Mouse (Mus musculus) mouse embryonic stem cell (cell line): ENCODE results near the gene Il5ra.

ENCODE experiments used
- in situ Hi-C, 2 experiments: fragments of 300-500 bp; cut with MboI; formaldehyde crosslinking; loops; 1 replicate in 1 of 2; 3 replicates in 1 of 2; pipeline ENCODE4 v1.14.3; 2019 to 2020; ENCODE audit warnings: low sequenced_read_pairs in 2 of 2, low pct_unique_long_range_greater_than_20kb in 1 of 2, mixed read lengths in 1 of 2; ENCODE audit not compliant: unreplicated experiment in 1 of 2

Il5ra gene

DNA sequence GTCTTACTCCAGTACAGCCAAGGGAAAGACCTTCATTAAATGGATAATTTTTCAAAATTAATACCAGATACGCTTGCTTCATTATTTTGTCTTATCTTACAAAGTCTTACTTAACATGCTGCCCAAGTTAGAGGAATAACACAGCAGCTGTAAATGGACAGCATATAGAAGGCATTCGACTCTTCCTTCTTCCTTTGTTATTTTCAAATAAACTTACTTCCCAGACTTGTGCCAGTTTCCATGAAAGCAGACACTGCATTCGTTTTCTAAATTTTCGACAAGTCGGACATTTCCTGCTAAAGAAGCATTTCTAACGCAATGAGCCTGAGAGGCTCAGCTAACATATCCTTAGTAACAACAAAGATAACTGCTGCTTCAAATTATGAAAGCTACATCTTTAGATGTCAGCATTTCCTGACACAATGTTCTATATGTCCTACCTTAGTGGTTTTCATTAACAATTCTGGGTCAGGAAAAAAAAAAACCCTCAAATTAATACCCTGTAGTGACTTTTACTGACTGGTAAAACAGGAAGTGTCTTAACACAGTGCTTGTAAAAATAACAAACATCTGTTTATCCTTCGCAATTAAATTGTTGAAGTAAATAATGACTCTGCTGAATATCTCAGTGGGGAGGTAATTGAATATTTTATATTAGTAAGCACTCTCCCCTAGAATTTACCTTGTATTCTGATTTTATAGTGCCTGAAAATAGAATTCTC lies 3.0 kb downstream of the Il5ra start:
- in situ Hi-C loops = no loop called here

DNA sequence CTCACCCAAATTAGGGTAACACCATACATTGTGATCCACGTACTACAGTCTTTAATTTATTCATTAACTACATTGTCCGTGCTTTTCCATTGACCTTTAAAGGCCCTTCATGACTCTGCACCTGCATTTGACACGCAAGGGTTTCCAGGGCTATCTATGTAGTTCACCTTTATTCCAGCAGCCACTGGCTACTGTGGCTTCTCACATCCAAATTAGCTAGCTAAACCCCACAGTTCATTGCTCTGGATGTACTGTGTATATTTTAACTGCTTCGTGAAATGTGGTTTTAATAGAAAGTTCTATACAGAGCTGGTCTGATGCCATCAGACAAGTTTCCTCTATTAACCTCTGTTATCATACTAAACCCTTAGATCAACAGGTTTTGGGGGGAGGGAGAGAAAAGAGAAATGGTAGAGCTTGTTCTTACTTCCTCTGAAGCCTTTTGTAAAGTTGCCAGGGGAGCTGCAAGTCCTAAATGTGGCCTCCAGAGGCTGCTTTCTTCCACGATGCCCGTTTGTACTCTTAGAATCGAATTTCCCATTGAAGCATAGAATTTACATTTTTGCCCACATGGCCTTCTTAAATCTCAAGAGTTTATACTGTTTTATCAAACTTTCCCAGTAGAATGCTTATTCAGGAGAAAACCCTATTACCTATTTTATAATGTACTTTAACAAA lies 5.1 kb downstream of the Il5ra start:
- in situ Hi-C loops = no loop called here

DNA sequence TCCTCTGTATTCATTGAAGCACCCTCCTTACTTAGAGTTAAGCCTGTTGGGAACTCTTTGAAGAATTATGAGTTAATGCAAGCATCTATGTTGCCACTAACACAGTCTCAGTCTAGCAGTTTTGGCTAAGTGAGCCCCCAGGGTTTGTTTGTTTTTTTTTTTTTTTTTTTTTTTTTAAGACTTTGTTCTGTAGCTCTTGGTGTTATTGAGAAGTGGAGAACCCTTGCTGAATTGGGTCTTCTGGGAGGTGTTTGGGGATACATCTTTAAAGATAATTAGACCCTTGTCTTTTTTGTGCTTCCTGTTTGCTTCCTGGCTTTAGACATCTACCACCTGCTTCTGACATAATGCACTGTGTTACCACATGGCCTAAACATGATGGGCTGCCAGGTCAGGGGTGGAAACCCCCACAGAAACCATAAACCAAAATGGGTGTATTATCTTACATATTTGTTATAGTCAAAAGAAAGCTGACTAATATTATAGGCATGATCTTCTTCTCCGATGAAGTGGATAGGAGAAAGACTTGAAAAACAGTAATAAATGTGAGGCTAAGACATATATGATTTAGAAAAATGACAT lies 8.5 kb downstream of the Il5ra start:
- in situ Hi-C loops = no loop called here

DNA sequence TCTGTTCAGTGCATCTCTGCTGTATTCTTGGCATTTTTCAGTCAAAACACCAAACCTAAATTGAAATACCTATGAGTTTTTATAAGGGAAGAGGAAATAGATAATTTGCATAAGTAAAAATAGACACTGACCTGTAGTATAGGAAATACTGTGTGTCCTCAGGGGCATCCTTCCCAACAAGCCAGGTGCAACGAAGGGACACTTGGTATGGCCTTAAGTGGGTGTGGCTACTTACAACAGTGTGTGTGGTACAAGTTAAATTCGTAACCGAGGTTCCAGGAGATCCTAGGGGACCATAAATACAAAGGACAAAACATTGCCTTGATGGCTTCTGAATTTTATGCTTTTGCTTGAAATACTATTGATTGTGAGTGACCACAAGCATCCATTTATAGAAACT lies 10.6 kb downstream of the Il5ra start:
- in situ Hi-C loops = no loop called here

DNA sequence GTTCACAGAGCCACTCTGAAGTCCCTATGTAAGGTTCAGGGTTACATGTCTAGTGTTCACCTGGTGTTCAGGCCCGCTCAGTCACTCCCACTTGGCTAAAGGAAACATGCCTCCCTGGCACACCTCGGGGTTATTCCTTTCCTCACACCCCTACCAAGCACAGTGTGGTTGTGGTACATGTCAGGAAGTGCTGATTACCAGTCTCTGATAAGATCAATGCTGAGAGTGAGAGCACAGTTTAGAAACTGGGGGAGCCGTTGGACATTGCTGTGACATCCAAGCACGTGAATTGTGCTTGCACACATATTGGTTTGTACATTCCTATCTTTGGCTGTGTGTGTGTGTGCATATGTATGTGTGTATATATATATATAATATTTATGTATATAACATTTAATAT lies 16.3 kb downstream of the Il5ra start:
- in situ Hi-C loops = no loop called here

DNA sequence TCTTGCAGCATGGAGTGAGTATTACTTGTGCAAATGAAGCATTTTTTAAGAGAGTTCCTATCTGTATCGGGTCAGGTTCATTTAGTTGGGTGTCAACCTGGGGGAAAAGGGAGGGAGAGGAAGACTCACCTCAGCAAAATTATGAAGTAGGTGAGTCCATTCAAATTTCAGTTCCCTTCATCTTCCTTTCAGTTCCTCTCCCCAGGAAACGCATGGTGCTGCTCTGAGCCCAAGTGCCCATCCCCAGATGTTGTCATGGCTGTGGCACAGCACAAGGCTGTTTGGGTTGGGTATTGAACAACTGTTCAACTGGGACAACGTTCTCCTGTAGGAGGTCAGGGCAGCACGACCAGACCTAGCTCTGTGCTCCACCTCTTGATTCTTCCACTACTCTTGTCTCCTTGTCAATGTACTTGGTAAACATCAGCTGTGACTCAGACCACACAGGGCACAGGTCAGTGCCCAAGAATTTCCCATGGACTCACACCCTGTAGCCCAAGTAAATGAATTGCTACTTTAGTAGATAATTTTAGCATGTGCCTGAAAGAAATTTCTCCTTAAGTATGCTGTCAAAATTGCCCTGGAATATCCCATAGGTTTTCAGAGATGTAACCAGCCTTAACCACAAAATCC lies 19.0 kb downstream of the Il5ra start:
- in situ Hi-C loops = no loop called here

DNA sequence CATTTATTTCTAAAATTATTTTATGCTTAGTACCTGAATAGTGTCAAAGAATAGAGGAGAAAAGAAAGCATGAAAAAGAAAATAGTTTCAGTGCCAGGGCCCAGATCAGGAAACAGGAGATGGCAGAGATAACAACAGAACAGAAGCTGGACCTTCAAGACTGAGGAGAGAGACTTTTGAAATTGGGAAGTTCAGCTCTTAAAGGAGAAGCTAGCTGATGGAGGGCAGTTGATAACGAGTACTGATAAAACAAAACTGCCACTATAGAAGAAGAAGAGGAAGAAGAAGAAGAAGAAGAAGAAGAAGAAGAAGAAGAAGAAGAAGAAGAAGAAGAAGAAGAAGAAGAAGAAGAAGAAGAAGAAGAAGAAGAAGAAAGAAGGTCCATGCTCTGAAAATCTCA lies 21.1 kb downstream of the Il5ra start:
- in situ Hi-C loops = no loop called here

DNA sequence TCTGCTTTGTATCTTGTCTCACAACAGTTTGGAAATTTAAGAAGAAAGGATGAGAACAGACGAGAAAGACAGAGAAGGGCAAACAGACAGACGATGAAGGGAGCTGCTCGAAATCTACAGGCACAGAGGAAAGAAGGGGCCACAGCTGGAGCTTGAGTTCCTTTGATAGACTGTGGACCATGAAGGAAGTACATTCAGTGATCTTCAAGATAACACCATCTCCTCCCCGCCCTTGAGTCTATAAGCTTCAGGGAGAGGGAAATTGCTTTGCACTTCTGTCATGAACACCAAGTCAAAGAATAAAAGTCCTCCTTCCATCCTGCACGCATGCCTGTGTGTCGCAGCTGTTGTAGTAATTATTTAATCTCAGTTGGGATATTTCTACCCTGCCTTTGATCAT lies 22.8 kb downstream of the Il5ra start:
- in situ Hi-C loops = no loop called here

DNA sequence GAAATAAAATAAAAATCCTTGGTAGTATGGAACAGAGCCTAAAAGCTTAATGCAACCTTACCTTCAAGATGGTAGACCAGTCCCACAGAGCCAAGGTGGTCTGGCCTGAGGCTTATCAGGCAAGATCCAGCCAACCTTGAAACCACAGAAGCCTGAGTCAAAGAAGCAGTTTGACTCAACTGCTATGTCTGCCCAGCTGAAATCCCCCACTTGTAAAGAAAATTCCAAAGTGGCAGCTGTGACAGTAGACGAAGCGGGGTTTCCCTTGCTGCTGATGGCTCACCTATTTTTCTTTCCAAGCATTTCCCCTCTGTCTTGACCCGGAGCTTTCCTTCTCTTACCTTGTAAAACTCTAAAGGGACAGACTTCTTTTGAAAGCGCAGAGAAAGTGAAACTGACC lies 23.2 kb downstream of the Il5ra start:
- in situ Hi-C loops = no loop called here

DNA sequence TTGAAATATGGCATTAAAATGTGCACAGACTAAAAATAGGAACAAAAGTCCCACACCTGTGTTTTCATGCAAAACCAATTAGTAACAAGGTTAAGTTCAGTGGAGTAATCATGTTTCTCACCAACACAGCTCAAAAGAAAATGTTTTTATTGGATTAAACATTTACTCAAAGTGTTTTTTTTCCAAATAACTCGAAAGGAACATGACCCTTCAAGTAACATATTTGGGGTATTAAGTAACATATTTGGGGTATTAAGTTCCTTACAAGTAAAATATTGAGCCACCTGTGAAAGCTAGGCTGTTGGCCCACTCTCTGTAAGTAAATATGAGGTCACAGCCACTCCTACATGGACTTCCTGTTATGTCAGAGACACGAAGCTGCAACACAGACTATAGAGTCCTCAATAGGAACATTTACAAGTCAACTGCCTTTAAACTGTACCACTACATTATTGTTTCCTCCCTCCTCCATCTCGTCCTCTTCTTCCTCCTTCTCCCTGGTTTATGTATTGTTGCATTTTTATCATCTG lies 43.3 kb downstream of the Il5ra start:
- in situ Hi-C loops = no loop called here

DNA sequence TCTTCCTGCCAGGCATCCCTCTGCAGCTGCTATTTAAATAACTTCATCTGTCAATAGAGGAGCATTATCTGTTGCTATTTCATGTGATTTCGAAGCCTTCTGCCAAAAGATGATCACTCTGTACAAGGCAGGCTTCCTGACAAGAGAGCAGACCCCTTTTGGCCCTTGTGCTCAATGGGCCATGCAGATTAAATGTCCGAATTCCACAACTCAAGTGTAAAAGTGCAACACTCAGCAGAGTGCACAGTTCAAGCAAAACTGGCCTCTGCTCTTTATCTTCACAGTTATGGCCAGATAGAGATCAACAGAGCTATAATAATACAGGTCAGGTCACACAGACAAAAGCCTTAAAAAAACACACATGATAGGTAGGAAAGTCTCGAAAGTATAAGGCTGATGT lies 46.9 kb downstream of the Il5ra start:
- in situ Hi-C loops = no loop called here

DNA sequence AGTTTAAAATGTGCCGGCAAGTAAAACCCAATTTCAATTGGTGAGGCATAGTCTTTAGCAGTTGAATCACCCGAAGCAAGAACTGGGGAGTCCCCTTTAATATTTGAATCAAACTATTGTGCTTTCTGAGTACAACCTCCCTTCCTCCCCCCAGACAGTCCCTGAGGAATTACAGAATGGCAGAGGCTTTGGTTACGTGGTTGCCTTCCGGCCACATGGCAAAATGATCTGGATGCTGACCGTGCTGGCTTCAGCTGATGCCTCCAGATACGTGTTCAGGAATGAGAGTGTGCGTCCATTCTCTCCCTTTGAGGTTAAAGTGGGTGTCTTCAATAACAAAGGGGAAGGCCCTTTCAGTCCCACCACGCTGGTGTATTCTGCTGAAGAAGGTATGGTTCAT lies 73.3 kb downstream of the Il5ra start:
- in situ Hi-C loops = no loop called here

DNA sequence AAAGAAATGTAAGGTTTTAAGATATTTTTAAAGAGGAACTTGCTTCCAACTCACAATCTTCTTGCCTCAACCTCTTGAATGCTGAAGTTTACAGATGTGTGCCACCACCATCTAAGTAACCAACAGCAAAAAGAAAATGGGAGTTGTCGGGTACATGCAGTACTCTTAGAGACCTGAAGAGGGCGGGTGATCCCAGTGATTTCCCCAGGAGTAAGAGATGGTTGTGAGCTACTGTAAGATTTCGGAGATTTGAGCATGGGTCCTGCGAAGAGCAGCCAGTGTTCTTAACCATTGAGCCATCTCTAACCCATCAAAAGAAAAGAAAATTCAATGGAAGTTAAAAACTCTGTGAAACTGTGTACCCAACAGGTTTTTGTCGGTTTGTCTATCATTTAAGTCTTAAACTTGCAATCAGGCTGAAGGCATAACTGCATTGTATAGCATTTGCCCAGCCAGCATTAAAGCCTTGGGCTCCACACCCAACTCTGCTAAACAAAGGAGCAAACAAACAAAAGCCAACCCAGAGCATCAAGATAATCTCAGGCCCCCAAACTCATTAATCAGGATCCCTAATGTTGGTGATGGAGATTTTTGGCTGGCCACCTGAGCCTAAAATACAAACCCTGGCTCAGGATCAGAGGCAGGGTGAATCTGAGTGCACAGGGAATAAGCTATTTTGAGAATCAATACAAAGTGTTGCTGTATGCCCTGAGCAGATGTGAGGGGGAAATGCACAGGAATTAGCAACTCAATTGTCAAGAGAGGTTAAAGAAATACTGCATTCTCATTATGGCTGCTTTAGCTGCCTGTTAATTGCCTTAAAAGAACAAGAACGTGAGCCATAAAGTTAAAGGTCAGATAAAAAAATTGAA lies 84.8 kb downstream of the Il5ra start:
- in situ Hi-C loops = no loop called here
